Comparison of ENCODE assay signal across 10 mouse cellular contexts in the genomic region with DNA sequence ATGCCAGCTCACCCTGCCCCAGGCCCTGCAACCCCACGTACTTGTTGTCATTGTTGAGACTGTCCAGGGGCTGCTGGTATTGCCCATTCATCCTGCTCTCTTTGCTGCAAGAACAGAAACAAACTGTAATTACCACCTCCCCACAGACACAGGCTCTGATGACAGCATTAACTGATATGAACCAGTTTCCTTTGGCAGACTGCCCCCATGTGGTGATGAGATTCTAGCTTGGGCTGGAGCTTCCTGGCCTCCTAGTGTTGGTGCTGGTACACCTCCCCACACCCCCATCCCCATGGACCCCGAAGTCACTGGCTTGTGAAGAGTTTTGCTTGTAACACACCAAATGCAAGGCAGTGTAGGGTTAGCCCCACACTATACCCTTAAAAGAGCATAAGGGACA. TPM values are rescaled to one million over a fixed set of nuclear protein-coding genes. Genes with fewer than 3 reads are reported as not detected.
A peak's percentile ranks its signal among the peaks of the same experiment; 100 is the strongest.
DNase-seq lines count a peak whose midpoint lies in the region.
"Had no signal": no experiment of that assay in that cellular context is flagged by ENCODE, and none has a peak within 500 bp of the region (broad histone marks: within the 10 kb centered on the region; RNA-seq: fewer than 3 reads in every experiment).

No protein-coding gene starts in this region.

- intact Hi-C loops in left cerebral cortex, postnatal 14 days (cut with DNase I), result loop anchor here (5.0 kb wide), 1 partner anchor 48 kb away; no protein-coding TSS in a partner anchor

- no peaks in the 10 kb centered on the region for H3K4me1 ChIP-seq in hindbrain, embryonic 10.5 days (replicated peaks)

- no peak overlapping the region for H3K4me3 ChIP-seq in hindbrain, embryonic 10.5 days
- H3K4me3 ChIP-seq: erythroblast, embryonic 14.5 days had no signal

- H3K27me3 ChIP-seq in hindbrain, embryonic 10.5 days (ENCODE audit: insufficient read depth, poor library complexity, severe bottlenecking), result no peaks in the 10 kb centered on the region

- H3K27ac ChIP-seq in hindbrain, embryonic 10.5 days, result no peak overlapping the region

- 90% methylated on average over 2 of the region's 2 CpGs for WGBS in hindbrain, embryonic 10.5 days

- DNase-seq in cerebellum, postnatal 10 days, result peak; percentile 68 to 71
- DNase-seq in cerebellum, adult 11-12 months, result no peak
- DNase-seq in left cerebral cortex, postnatal 14 days (ENCODE audit: low spot score in 2 of 2), result peak; percentile 67 to 72
- no peak for DNase-seq in left cerebral cortex, adult 11 months (ENCODE audit: low spot score)
- peak; percentile 72 for DNase-seq in brain, adult 2 months (ENCODE audit: low read depth, low spot score)
- DNase-seq in lung, postnatal 10 days, result peak; percentile 72
- peak; percentile 71 for DNase-seq in thymus, postnatal 14 days
- no peak for DNase-seq in hindbrain, embryonic 10.5 days (ENCODE audit: low spot score)

- peaks cover 96% of the 10 kb centered on the region for H3K36me3 ChIP-seq in hindbrain, embryonic 10.5 days

- H3K9me3 ChIP-seq in hindbrain, embryonic 10.5 days, result no peaks in the 10 kb centered on the region

RNA-seq across cellular contexts. Expression of gene Usp22, which starts 19.1 kb away (rescaled TPM):
- 100 to 1,000 TPM; 275 to 287 TPM for total RNA-seq in left cerebral cortex, postnatal 14 days (2021)
- 206 and 255 TPM in 2 replicates for polyA plus RNA-seq in hindbrain, embryonic 10.5 days (2016; fragmentation: Nextera tagmentation; extraction: Ambion mirVana)

RNA-seq across cellular contexts. Expression of gene Tnfrsf13b, which starts 29.2 kb away (rescaled TPM):
- total RNA-seq in left cerebral cortex, postnatal 14 days (2021), result 1 to 10 TPM; 1.2 to 1.6 TPM
- polyA plus RNA-seq in hindbrain, embryonic 10.5 days (2016; fragmentation: Nextera tagmentation; extraction: Ambion mirVana), result 0.73 and 1.5 TPM in 2 replicates

RNA-seq across cellular contexts. Expression of gene Aldh3a1, which starts 51.6 kb away (rescaled TPM):
- 1 to 10 TPM; 1.5 to 1.7 TPM for total RNA-seq in left cerebral cortex, postnatal 14 days (2021)
- not detected in 2 replicates for polyA plus RNA-seq in hindbrain, embryonic 10.5 days (2016; fragmentation: Nextera tagmentation; extraction: Ambion mirVana)
- polyA plus RNA-seq: erythroblast, embryonic 14.5 days; neural tube, embryonic 14.5 days had no signal

Comparison
In these comparisons a context has a peak if more than half of its experiments do, and no peak if none do; other contexts are left out.
1. DNase-seq: peak in cerebellum, postnatal 10 days (2 of 2), left cerebral cortex, postnatal 14 days (2 of 2), brain, adult 2 months (single experiment), lung, postnatal 10 days (single experiment) and thymus, postnatal 14 days (single experiment); none in cerebellum, adult 11-12 months (single experiment), left cerebral cortex, adult 11 months (single experiment) and hindbrain, embryonic 10.5 days (single experiment).